Comparison of ENCODE assay signal across 15 mouse cellular contexts in the genomic region with DNA sequence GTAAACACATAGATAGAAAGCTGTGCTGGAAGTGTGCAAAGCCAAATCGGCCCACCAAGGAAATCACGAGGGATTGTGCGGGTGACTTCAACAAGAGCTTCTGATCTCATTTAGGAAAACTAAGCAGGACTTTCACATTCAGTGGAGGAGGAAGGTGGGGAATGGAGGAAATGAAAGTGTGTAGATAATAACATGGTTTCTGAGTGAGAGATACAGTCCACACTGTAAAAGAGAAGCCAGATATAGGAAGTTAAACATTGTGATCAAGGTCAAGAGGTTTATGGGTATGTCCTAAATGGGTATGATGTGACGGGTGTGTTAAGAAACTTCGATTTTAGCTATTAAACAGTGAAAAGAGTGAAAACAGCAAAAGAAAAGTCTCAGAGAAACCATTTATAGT.
"Had no signal": no experiment of that assay in that cellular context is flagged by ENCODE, and none has a peak within 500 bp of the region (broad histone marks: within the 10 kb centered on the region; RNA-seq: fewer than 3 reads in every experiment).

No protein-coding gene starts in this region.

- H3K4me3 ChIP-seq: liver, embryonic 15.5 days; midbrain, embryonic 10.5 days; midbrain, embryonic 15.5 days had no signal

- DNase-seq: kidney, adult 11 months; kidney, adult 9 months; kidney, postnatal 36 days; layer of hippocampus, adult 9-11 months; liver; lung, adult 2 months; right cerebral cortex, adult 18-20 months; right cerebral cortex, postnatal 25 days; thymus, postnatal 4 days had no signal

- H3K9ac ChIP-seq: liver, embryonic 15.5 days; midbrain, embryonic 15.5 days had no signal

- H3K27me3 ChIP-seq: liver, embryonic 15.5 days; midbrain, embryonic 15.5 days had no signal

- H3K9me3 ChIP-seq: liver, embryonic 15.5 days; midbrain, embryonic 10.5 days; midbrain, embryonic 15.5 days had no signal

- H3K4me2 ChIP-seq: liver, embryonic 15.5 days; midbrain, embryonic 15.5 days had no signal

- H3K4me1 ChIP-seq: liver, embryonic 15.5 days; midbrain, embryonic 10.5 days; midbrain, embryonic 15.5 days had no signal

- ATAC-seq: lung, postnatal 0 days; midbrain, embryonic 15.5 days had no signal

- H3K27ac ChIP-seq: kidney, postnatal 0 days; liver, embryonic 15.5 days; midbrain, embryonic 10.5 days; midbrain, embryonic 15.5 days; stomach, postnatal 0 days had no signal

- H3K36me3 ChIP-seq: liver, embryonic 15.5 days; midbrain, embryonic 10.5 days; midbrain, embryonic 15.5 days had no signal
